Mouse (Mus musculus): Measurements from ENCODE around the gene Zfp740. TPM values are rescaled to one million over a fixed set of nuclear protein-coding genes. Genes with fewer than 3 reads are reported as not detected.

Zfp740 gene
- total RNA-seq (2023): 10 to 100 TPM; 74.2 to 76.8 TPM

DNA sequence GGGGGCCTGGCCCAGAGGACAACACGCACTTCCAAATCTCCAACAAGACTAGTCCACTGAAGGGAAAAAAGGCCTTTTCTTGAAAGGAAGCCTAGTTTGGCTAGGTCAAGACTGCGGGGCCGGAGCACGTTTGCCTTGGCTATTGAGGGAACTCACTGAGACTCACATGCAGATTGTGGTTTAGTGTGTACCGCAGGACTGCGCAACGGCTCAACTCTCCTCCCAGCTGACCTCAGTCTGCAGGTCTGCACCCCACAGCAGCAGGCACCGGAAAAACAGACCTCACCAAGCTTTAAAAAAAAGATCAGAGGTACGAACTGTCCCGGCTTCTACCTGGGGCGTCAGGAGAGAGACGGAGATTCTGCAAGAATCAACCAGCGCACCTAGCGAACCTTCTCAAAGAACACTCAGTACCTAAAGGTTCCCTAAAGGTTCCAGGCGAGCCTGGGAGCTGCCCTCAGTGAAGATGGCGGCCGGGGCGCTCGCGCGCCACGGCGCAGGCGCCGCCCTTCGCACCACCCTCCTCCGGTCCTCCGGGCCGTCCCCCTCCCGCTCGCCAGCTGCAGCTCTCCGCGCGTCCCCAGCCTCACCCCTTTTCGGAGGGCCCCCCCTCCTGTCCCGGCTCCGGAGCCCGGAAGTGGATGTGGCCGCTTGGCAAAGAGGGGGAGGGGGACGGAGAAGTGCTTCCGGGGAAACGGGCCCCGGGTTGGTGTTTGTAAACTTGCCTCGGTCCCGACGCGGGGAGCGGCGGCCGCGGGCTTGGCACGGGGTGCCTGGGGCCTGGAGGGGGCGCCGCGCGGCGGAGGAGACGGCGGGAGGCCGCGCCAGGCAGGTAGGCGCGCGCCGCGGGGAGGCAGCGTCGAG, at the start of gene Zfp740:
TSS of gene Zfp740 (plus strand) at position 279 of the 864 bp plus-strand sequence.

DNA sequence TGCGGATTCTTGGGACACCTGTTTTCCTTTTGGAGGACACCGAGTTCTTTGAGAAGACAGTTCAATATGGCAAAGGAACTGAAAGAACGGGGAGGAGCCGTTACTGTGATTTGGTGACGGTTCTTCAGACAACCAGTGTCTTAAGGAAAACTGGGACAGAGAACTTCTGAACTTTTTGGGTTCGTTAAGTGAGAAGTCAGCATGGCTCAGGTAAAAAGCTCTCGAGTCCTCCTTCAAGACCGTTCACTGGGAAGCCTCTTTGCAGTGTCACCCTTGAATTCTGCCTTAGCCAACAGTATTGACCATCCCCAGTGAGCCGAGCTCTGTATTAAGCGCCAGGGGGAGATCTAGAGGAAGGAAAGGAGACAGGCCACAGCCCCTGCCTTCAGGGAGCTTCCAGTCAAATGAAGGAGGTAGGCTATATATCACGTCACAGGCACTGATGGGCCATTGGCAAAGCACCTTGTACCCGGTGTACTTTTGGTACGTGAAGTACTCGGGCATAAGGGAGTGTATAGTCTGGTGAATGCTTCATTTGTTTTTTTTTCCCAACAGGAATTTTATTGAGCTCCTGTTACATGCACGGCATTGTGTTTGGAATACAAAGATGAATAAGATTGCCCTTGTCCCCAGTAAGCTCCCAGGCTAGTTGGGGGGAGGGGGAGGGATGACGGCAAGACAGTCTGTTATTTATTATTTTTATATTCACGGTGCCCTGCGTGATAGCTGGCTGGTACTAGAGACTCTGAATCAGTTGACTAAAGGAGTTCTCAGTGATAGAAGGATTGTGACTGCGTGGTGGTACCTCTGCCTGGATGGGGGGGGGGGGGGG, 1.8 kb downstream of the Zfp740 start, which contains the start of gene Csad:
TSS of gene Csad (minus strand) at position 51 of the 832 bp plus-strand sequence.

DNA sequence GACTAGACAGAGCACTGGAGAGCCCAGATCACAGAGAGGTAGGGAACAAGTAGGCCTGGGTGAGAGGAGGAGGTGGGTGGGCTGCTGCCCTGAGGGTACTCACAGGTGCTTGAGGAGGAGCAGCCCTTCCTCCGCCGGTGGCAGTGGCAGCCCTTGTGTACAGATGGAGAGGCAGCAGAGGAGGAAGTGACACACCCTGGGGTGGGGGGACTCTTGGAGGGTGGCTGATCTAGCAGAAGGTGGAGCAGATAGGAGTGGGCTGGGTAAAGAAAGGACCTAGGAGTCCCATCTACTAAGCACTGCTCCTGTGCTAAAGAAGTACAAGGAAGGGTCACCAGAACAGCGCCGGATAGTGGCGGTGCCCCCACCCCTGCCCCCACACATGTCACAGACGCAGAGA, 28.7 kb downstream of the Zfp740 start, which contains the start of gene Itgb7:
TSS of gene Itgb7 (minus strand) at position 197 of the 400 bp plus-strand sequence.

DNA sequence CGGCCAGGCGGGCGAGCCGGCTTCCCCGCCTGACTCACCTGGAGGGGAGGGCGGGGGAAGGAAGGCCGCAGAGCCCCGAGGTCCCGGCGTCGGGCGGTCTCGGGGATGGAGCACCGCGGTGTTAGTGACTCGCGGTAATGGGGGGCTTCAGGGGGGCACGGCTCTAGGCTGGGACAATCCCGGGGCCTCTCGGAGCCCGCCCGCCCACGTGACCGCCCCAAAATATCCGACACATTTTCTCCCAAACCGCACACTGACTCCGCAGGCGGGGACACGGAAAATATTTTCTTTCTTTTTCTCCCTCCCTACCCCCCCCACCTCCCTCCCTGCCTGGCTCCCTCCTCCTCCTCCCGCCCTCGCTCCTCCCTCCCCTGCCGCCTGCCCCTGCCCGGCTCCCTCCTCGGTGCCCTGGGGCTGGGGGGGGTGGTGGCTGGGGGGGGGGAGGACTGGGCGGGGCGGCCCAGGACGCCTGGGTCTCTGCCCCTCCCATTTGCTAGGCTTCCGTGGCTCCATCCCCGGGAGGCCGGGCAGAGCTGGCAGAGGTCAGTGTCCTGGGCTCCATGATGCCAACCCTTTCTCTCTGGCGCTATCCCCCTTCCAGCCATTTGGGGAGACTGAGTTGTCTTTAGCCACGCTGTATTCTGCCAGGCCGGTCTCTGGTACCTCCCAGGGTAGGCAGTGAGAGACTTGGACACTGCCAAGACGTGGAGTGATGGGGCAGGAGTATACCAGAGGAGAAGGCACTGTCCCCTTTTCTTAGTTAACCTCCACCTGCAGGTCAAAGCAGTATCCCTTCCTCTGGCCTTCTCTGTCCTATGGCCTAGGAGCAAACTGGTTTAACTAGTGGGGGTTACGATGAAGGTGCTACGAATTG, 54.4 kb downstream of the Zfp740 start, which contains the start of gene Rarg:
TSS of gene Rarg (minus strand) at position 316 of the 874 bp plus-strand sequence.

Other genes starting within 250 kb of the Zfp740 start
- not detected for gene Krt78, start 249.0 kb upstream of the Zfp740 start, total RNA-seq (2023)
- gene Krt8, start 198.8 kb upstream of the Zfp740 start, total RNA-seq (2023): not detected
- under 1 TPM; 0.46 to 0.94 TPM for gene Krt18, start 175.1 kb upstream of the Zfp740 start, total RNA-seq (2023)
- gene Eif4b, start 129.5 kb upstream of the Zfp740 start, total RNA-seq (2023): 100 to 1,000 TPM; 134 to 139 TPM
- under 1 TPM; 0.53 to 0.64 TPM for gene Tns2, start 102.8 kb upstream of the Zfp740 start, total RNA-seq (2023)
- 10 to 100 TPM; 23.0 to 23.2 TPM for gene Spryd3, start 67.0 kb upstream of the Zfp740 start, total RNA-seq (2023)
- gene Igfbp6, start 58.9 kb upstream of the Zfp740 start, total RNA-seq (2023): under 1 TPM; 0.31 to 0.38 TPM
- gene Soat2, start 52.7 kb upstream of the Zfp740 start, total RNA-seq (2023): 1 to 10 TPM; 1.6 to 1.8 TPM
- gene Csad, start 1.5 kb downstream of the Zfp740 start, total RNA-seq (2023): 10 to 100 TPM; 16.8 to 20.8 TPM
- 100 to 1,000 TPM; 220 to 236 TPM for gene Itgb7, start 28.7 kb downstream of the Zfp740 start, total RNA-seq (2023)
- 10 to 100 TPM; 41.1 to 42.1 TPM for gene Rarg, start 54.3 kb downstream of the Zfp740 start, total RNA-seq (2023)
- gene Gm9918, start 67.3 kb downstream of the Zfp740 start, total RNA-seq (2023): not detected
- 10 to 100 TPM; 34.6 to 35.3 TPM for gene Mfsd5, start 76.2 kb downstream of the Zfp740 start, total RNA-seq (2023)
- 10 to 100 TPM; 46.9 to 47.3 TPM for gene Espl1, start 93.0 kb downstream of the Zfp740 start, total RNA-seq (2023)
- 100 to 1,000 TPM; 250 to 257 TPM for gene Pfdn5, start 122.9 kb downstream of the Zfp740 start, total RNA-seq (2023)
- gene Myg1, start 128.5 kb downstream of the Zfp740 start, total RNA-seq (2023): 10 to 100 TPM; 33.5 to 38.1 TPM
- gene Aaas, start 147.5 kb downstream of the Zfp740 start, total RNA-seq (2023): 10 to 100 TPM; 34.6 to 43.0 TPM
- under 1 TPM; 0.68 to 0.84 TPM for gene Sp7, start 163.9 kb downstream of the Zfp740 start, total RNA-seq (2023)
- 100 to 1,000 TPM; 108 to 111 TPM for gene Sp1, start 202.9 kb downstream of the Zfp740 start, total RNA-seq (2023)
- gene Amhr2, start 242.1 kb downstream of the Zfp740 start, total RNA-seq (2023): 1 to 10 TPM in 1 of 2 experiments, not detected in 1; 2.0 TPM